Mouse (Mus musculus) regulatory T cell (primary cell): ENCODE measurements at regions not wholly inside any gene's neighbourhood (a gene's known extent, or its start where the extent isn't known, plus 50 kb on each side); places are given as distances from the start of the nearest gene placed in this dataset.

Source experiments
- in situ Hi-C: fragments of 300-600 bp; cut with MboI, MseI; formaldehyde crosslinking; loops from one replicate; pipeline ENCODE4 v1.15.1; 2025; ENCODE audit warnings: high pct_unique_total_duplicates

DNA sequence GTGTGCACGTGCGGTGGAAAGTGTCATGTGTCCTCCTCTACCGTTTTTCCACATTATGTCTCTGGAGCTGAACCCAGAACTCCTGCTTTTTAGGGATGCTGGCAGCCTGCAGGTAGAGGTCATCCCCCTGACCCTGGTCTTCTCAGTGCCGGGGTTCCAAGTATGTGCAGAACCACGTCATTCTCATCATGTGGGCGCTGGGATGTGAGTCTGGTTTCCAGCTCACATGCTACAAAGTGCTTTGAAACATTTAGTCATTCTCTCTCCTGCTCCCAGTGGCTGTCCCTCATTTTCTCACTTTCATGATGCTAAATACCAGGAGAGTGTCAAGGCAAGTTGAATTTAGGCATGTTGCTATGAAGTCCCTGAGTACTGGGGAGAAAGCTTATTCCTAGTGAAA lies 326.6 kb downstream of the Ttll7 start:
- in situ Hi-C loops, result no loop called here

DNA sequence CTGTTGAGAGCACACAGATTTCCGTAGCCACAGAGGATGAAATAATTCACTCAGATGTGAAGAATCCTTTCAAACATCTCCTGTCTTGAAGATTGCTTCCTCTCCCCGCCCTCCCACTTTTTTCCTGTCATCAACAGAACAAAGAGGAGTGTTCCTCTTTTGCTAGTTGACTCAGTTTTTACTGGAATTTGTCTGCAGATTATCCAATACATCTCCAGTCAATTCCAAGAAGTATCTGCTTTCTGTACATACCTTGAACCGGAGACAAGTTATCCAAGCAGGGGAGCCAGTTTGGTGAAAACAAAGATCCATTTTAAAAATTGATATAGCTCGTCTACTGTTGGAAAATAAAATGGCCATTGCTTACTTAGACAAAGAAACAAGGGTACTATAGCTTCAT lies 328.5 kb downstream of the Ttll7 start:
- in situ Hi-C loops, result no loop called here

DNA sequence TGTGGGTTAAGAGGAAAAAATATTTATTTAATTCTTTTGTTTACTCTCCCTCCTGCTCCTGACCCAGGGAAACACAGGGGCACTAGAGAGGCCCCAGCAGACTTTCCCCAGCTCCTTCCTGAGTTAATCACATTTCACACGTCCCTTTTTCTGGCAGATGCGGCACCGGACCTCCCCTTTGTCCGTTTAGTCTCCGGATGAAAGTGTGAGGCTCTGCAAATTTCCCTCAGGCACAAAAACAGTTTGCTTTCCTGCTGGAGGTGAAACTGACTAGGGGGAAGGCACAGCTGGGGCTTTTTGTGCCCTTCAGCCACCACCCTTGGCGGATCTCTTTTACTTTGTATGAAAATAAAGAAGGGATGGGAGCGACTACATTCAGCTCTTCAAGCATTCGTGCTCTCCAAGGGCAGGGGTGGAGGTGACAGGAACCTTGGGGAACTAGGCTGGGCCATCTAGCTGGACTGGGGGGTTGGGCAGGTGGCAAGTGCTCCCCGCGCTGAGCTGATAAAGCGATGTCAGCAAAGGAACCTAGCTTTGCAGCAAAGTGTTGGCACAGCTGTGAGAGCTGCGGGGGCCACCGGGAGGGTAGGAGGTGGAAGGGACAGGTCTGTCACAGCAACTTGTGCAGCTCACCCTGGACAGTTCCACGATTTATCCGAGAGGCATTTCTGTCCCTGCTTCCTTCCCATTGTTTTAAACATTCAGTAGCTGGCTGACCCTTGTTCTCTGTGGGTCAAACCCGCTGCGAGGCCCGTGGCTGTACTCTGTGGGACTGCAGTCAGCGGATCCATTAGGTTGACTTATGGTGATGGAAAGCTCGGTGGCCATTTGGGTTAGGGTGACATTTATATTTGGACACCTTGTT lies 329.6 kb downstream of the Ttll7 start:
- in situ Hi-C loops, result no loop called here

DNA sequence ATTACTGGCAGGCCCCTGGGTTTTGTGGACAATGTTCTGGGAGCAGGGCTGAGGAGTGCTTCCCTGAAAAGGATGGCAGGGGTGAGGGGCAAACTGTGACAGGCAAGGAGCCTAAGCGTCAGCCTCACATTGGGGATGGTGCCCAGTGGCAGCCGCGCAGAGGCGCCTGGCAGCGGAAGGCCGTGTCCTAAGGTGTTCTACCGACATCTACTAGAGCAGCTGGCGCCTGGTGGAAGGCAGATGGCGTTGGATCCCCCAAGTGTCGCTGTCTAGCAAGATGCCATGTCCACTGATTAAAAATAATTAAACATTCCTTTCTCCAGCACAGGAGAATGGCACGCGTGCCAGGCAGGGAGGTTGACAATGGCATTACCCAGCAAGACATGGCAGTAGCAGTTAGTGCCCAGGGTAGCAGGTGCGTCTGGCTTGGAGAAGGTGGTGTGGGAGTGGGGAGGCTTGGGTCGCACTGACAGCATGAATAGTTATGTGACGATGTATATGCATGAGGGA lies 330.3 kb downstream of the Ttll7 start:
- in situ Hi-C loops, result no loop called here

DNA sequence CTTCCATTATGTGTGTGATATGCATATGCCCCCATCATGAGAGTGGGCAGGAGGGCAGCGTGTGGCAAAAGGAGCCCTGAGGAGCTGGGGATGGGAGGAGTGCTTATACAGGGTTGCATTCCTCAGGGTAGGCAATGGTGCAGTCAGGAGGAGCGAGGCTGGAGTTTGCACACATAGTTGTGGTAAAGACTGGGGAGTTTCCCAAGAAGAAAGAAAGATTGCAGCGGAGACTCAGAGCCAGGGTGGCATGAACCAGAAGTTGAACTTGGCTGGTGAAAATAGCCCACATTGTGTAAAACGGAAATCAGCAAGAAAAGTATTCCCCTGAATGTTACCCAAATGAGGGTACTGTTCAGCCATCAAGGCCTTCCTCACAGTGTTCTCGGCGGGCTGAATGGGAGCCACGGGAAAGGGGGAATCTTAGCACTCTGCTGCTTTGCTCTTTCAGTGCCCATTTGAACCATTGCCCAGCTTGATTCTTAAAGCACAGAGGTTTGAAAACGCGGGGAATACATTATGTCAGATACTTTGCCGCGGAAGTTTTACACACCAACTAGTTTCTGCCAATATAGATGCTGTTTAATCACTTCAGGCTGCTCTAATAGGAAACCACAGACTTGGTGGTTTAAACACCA lies 331.6 kb downstream of the Ttll7 start:
- in situ Hi-C loops, result no loop called here

DNA sequence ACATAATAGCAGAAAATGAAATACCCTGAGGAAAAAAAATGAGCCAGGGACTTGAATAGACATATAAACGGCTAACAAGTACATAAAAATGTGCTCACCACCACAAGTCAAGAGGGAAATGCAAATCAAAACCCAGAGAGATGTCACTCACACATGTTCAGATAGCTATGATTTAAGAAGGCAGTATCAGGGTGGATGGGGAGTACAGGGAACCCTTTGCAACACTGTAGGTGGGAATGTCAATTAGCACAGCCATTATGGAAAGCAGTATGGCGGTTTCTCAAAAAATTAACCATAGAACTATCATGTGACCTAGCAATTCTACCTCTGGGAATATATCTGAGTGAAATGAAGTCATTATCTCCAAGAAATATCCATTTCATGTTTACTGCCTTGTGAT lies 337.6 kb downstream of the Ttll7 start:
- in situ Hi-C loops, result no loop called here

DNA sequence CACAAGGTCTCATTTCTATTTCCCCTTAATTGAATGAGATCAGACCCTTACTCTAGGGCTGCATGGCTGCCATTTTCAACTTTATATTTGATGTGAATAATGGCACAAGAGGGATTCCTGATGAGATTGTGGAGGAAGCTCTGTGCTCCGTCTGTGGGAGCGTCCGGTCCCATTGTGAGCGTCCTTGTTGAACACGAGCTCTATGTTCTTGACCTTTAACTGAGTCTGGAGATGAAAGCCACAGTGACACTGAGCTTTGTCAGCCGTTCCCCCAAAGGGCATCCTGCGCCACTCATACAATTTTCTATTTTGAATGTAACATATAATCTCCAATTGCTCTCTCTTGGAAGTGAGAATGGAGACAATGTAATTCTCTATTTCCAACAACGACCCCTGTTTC lies 344.5 kb downstream of the Ttll7 start:
- in situ Hi-C loops, result no loop called here

DNA sequence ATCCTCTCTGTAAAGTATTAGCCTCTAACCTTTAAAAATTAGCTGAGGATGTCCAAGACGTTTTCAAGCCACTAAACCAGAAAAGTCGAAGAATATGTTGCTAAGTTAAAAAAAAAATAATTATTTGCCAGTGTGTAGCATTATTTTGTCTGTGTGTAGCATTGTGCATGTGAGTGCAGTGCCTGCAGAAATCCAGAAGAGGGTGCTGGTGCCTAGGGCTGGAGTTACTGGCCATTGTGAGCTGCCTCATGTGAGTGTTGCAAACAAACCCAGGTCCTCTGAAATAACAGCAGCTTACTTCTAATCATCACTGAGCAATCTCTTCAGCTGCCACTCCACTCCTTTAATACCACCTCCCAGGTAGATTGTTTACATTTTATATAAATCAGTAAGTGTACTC lies 345.0 kb downstream of the Ttll7 start:
- in situ Hi-C loops, result no loop called here

DNA sequence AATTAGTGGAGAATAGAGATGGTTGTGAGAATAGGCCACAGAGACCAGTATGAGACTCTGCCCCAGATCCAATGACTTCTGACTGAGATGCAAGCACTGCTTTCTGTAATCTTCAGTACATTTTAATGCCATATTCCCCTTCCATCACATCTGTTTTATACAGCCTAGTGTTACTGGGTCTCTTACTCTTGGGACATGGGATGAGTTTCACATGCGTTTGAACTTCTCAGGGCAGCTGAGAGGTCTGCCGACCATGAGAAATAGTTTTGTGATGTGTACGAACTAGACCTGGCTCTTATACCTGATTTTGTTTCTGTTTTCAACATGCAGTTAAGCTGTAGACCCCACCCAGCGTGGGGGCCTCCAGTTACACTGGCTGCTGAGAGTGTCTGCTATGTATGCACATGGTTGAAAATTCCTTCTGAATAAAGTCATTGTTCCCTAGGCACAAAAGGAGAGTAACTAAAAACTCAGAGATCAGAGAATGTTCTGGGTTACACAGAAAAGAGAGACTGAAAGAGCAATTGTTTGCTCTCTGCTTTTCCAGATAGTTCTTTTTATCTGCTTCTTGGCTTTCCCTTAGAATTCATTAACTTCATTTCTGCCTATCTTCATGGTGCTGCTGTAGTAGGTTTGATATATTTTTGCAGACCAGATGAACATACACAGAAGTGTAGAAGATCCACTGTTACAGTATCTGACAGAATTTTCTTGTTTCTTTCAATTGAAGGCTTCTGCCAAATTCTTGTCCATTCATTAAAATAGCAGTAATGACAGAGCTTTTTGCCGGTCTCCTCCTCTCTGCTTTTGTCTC lies 359.2 kb downstream of the Ttll7 start:
- in situ Hi-C loops, result no loop called here

DNA sequence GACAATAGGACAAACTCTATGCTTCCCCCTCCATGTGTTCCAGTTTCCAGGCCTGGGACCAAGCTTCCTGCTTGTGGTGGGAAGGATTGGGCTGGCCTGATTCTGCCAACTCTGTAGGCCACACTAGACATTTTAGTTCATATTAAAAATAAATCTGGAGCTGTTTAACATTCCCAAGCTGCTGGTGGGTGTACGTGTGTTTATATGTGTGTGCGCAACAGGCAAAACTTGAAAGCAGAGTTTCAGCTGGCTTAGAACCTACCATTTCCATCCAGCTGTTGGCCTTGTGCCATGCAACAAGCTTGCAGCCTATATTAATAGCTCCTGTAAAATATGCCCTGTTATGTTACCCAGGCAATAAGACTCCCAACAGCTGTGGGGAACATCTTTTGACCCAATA lies 376.5 kb downstream of the Ttll7 start:
- in situ Hi-C loops, result no loop called here

DNA sequence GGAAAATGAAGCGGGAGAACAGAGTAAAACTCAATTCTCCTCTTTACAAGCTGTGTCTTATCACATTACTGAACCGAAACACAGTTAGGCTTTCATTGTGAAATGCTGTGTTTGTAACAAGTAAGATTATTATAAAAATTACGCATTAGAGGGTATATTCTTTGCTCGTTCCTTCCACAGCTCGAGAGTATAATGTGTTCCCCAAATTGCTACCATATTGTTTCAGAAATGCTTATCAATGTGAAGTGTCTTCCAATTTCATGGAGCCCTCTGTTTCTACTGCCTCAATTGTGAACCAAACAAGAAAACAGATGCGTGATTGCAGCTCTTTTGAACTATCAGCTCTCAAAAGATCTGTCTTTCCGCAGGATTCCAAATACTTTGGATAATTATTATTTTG lies 378.4 kb downstream of the Ttll7 start:
- in situ Hi-C loops, result no loop called here

DNA sequence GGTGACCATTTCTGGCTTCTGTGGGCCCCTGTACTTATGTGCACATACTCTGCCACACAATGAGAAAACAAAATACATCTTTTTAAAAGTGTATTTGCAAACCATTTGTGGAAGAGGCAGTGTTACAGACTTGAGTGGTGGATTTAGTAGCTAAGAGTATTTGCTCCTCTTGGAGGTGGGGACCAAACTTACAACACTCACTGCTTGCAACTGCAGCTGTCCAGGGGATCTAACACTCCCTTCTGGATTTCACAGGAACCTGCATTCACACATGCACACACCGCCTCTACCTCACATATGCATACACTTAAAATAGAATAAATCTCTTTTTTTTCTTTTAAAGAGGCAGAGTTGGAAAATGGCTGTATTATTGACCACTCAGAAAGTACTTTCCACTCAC lies 386.2 kb downstream of the Ttll7 start:
- in situ Hi-C loops, result no loop called here

DNA sequence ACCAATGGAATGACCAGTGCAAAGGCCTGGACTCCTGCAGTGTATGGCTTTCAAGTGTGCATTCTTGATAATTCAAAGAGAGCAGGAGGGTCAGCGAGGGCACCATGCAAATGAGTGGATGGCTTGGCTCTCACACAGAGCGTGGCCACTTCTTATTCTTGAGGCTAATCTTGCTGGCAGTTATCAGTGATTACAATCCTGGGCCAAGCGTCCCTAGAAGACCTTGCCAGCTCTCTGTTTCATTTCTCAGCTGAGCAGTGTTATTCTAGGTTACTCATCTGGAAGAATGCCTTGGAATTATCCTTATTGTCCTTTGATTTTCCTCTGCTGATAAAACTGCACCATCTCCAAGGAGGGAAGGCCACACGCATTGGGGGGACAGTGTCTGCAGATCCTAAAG lies 388.5 kb downstream of the Ttll7 start:
- in situ Hi-C loops, result no loop called here

DNA sequence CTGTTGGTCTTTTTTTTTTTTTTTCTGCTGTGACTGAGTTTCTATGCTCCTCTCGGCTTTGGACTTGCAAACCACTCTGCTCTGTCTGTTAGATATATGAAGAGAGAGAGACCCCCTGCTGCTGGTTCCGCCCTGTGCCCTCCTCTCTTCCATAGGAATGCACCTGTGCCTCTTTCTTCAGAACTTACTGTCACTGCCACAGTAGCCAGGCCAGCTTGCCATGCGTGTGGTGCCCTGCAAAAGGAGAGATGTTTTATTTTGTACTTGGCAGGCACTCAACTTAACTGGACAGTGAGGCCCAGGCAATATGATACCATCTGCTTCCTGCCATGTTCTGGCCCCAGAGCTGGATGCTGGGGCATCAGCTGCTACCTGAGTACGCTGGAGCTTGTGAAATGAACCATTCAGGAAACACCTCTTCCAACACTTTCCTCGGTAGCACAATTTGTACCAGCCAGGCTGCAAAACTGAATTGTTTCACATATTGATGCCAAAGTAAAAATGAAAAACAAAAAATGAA lies 392.8 kb downstream of the Ttll7 start:
- in situ Hi-C loops, result no loop called here

DNA sequence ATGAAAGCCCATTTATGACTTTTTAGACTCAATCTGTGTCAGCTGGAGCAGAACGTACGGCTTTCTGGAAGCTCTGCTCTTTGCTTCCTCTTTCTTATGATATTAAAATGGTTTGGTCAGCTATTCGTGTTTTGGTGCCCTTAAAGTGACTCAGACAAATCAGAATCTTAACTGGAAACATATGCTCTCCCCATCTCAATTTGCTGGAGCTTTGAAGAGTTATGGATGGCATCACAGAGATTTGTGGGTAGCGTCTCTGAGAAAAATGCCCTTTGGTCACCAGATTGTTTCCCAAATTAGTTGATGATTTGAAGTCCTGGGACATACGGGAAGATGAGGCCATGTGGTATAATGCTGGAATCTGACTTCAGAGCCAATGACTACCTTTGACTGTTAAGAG lies 394.0 kb downstream of the Ttll7 start:
- in situ Hi-C loops, result no loop called here

DNA sequence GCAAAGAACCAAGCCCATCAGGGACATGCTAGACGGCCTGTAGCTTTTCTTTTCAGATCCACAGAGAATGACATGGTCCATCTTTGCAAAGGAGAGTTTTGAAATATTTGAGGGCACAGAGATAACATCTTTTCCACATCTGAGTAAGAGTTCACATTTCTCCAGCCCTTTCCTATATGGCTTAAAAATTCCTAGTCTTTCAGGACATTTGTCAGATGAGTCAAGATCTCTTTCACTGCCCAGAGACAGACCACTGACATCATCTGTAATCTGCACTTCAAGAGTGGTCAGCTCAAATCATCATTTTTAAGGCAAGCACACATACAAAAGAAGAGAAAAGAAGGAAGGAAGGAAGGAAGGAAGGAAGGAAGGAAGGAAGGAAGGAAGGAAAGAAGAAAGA lies 397.3 kb downstream of the Ttll7 start:
- in situ Hi-C loops, result no loop called here

DNA sequence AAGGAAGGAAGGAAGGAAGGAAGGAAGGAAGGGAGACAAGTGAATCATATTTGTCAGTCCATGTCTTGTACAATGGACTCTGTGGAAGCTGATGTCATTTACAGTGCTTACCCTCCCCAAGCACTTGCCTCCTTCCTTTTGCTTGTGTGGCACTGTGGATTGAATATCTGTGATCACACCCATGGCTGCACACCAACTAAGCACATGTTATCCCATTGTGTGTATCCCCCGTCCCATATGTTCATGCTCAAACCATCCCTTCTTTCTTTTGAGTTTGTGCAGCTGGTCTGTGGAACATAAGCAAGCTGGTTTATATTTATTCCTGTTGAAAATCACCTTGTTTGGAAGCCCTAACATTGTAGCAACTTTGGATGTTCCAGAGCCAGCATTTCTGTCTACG lies 397.7 kb downstream of the Ttll7 start:
- in situ Hi-C loops, result no loop called here

DNA sequence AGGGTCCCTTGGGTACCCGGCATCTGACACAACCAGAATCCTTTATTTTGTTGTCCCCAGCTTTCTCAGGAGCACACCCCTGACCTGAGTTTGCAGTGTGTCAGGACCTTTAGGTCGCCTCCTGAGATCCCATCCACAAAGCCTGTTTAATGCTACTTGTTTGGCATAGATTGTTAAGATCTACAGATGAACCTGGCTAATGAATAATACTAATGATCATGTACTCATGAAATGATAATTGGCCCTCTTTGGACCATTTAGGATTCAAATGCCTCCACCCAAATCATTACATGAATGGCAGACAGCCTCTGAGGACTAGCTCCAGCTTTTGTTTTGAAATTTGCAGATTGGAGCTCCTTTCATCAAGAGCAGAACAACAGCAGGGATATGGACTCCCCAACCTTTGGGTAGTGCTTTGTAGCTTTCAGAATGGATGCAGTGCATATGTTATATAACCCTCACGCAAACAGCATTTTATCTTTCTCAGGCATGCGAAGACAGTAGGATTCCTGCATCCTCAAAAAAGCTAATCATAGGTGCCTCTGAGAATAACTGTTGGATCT lies 400.1 kb downstream of the Ttll7 start:
- in situ Hi-C loops, result no loop called here

DNA sequence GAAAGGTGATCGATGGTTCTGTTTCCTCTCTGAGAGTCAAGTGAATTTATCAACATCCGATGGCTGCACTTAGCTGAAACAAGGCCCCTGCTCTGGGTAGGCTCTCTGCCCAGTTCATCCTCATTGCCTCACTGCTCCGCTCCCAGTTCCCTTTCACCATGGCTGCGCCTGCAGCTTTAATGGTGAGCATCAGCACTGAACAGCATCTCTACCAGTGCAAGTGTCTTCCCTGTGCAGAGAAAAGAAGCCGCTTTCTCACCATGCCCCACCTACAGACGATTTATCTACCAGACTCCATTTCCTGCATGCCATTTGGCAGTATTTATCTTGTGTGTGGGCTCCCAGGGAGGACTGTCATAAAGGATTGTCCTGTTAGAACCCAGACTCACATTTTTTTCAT lies 400.6 kb downstream of the Ttll7 start:
- in situ Hi-C loops, result no loop called here

DNA sequence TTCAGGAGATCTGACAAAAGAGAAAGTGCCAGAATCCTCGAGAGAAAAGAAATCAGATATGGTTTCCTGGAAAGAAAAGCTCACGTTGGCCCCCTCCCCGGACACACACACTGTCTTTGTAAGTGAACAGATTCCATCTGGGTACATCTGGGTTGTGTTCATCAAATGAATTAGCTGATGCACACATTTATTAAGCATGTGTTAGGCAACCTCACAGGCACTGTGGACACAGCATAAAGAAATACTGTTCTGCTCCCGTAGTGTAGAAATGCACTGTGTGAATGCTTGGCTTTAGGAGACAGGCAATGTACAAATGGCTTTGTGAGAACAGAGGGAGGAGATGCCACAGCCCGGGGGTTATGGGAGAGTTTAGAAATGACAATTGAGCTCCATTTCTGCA lies 402.3 kb downstream of the Ttll7 start:
- in situ Hi-C loops, result no loop called here

DNA sequence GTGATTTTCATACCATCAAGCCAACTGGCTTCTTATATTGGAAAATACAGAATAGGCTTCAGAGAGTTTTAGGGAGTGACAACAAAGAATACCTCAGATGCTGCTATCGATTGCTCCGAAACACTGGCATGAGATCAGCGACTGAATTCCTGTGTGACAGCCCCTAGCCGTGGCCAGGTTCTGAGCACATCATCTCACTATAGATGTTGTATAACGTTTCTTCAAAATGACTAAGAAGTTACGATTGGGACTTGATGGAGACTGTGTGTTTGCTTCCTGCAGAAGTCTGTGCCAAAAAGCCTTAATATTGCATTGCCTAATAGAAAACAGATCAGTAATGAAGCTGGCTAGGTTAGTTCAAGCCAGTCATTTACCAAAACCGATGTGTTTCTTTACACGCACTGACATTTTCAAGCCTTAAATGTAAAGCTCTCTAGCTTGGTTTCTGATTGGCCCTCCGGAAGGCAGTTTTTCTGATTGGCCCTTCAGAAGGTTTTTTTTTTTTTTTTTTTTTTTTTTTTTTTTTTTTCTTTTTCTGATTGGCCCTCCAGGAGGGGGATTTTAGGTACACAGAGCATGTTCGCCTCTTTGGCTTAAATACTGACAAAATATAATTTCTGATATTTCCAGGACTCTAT lies 408.9 kb downstream of the Ttll7 start:
- in situ Hi-C loops, result no loop called here
